Mouse (Mus musculus) intestine, embryonic 16.5 days (tissue): ENCODE results near the gene Ddx1. TPM values are rescaled to one million over a fixed set of nuclear protein-coding genes. Genes with fewer than 3 reads are reported as not detected.

Experiments used
- ATAC-seq: fragments of 200-750 bp; cut with Nextera tagmentation; 2 replicates; pipeline ENCODE4 v1.8.0; 2017; ENCODE audit warnings: moderate TSS enrichment, moderate library complexity
- H3K27ac ChIP-seq: fragments of 300-500 bp; sonication (generic); 2 replicates; pipeline ENCODE4 v1.5.1; 2014; ENCODE audit warnings: mild to moderate bottlenecking, low read length
- H3K27me3 ChIP-seq: fragments of 300-500 bp; sonication (generic); replicated peaks from 2 replicates; pipeline ENCODE4 v1.6.1; 2014; ENCODE audit warnings: low read length, control low read depth, mixed read lengths; ENCODE audit not compliant: control insufficient read depth, insufficient read depth
- H3K36me3 ChIP-seq: fragments of 300-500 bp; sonication (generic); 2 replicates; pipeline ENCODE4 v1.6.1; 2014; ENCODE audit warnings: low read length, control low read depth; ENCODE audit not compliant: control insufficient read depth, insufficient read depth
- H3K4me1 ChIP-seq: fragments of 300-500 bp; sonication (generic); 2 replicates; pipeline ENCODE4 v1.6.1; 2014; ENCODE audit warnings: low read length, control low read depth, mixed read lengths; ENCODE audit not compliant: control insufficient read depth, insufficient read depth
- H3K4me2 ChIP-seq: fragments of 300-500 bp; sonication (generic); 2 replicates; pipeline ENCODE4 v1.6.1; 2014; ENCODE audit warnings: low read depth, low read length, control low read depth
- H3K4me3 ChIP-seq: fragments of 300-500 bp; sonication (generic); 2 replicates; pipeline ENCODE4 v1.5.1; 2014; ENCODE audit warnings: mild to moderate bottlenecking, low read length
- H3K9ac ChIP-seq: fragments of 300-500 bp; sonication (generic); 2 replicates; pipeline ENCODE4 v1.6.1; 2014; ENCODE audit warnings: low read depth, low read length
- H3K9me3 ChIP-seq: fragments of 300-500 bp; sonication (generic); 2 replicates; pipeline ENCODE4 v1.6.1; 2016; ENCODE audit warnings: low read length, control low read depth; ENCODE audit not compliant: control insufficient read depth
- WGBS: fragments of 180-500 bp; shearing (Covaris S2); extraction: QIAGEN DNeasy Blood & Tissue Kit; methylation state at CpG from one replicate; pipeline ENCODE4 v1.1.7; 2014; 5-methylcytosine and 5-hydroxymethylcytosine counted together
- polyA plus RNA-seq: library from polyadenylated mRNA; unstranded; fragments of >200 nt; fragmentation: Nextera tagmentation; extraction: Ambion mirVana; gene quantifications from 2 replicates; pipeline ENCODE4 v1.2.1, GENCODE M21; 2015

Ddx1 gene
- polyA plus RNA-seq, 1 experiment from 2014 or later, result 123 TPM

GRCm38 (mm10) chr12:13249573-13249919 lies 533 bp upstream of the Ddx1 start:
- WGBS, result 74% methylated on average over 3 of the region's 3 CpGs
- no peak for ATAC-seq
- Histone ChIP-seq H3K4me3 (peak overlapping the region; percentile 96), H3K27ac (no peak overlapping the region), H3K36me3 (no peaks in the 10 kb centered on the region), H3K27me3 (no peaks in the 10 kb centered on the region), H3K4me2 (peak overlapping the region; percentile 50), H3K4me1 (peaks cover 4% of the 10 kb centered on the region; the same call in 1 of the 2 replicates), H3K9me3 (no peaks in the 10 kb centered on the region), H3K9ac (peak overlapping the region; percentile 97; the same call in 1 of the 2 replicates)

GRCm38 (mm10) chr12:13242453-13242852 lies 6.6 kb downstream of the Ddx1 start:
- no peak overlapping the region for H3K4me3 ChIP-seq
- no peaks in the 10 kb centered on the region for H3K27me3 ChIP-seq
- no peaks in the 10 kb centered on the region for H3K9me3 ChIP-seq
- no peak overlapping the region for H3K9ac ChIP-seq
- H3K4me1 ChIP-seq, result peaks cover 1% of the 10 kb centered on the region; the same call in 1 of the 2 replicates
- no peak for ATAC-seq
- H3K27ac ChIP-seq, result no peak overlapping the region
- H3K36me3 ChIP-seq, result peaks cover 21% of the 10 kb centered on the region
- H3K4me2 ChIP-seq, result no peak overlapping the region

- peak overlapping the region; percentile 37; the same call in 1 of the 2 replicates for H3K9ac ChIP-seq
- H3K4me1 ChIP-seq, result no peaks in the 10 kb centered on the region; the same call in 1 of the 2 replicates
- no peaks in the 10 kb centered on the region for H3K9me3 ChIP-seq
- 65% methylated on average over 8 of the region's 8 CpGs for WGBS
- ATAC-seq, result peak; percentile 79
- H3K36me3 ChIP-seq, result 0 out of 2 replicates have a peak, but pooled peaks cover 2% of the 10 kb centered on the region
- H3K4me2 ChIP-seq, result peak overlapping the region; percentile 48
- H3K27me3 ChIP-seq, result no peaks in the 10 kb centered on the region
- 0 out of 2 replicates have a peak overlapping the region, but pooled peaks have one; percentile 2 for H3K4me3 ChIP-seq
- peak overlapping the region; percentile 96 for H3K27ac ChIP-seq
These were observed 30.9 kb downstream of the Ddx1 start for GRCm38 (mm10) chr12:13218101-13218514.

GRCm38 (mm10) chr12:13217568-13217967 lies 31.4 kb downstream of the Ddx1 start:
- H3K27me3 ChIP-seq, result no peaks in the 10 kb centered on the region
- H3K27ac ChIP-seq, result peak overlapping the region; percentile 96
- H3K4me3 ChIP-seq, result peak overlapping the region; percentile 21
- no peaks in the 10 kb centered on the region for H3K36me3 ChIP-seq
- H3K9ac ChIP-seq, result no peak overlapping the region; the same call in 1 of the 2 replicates
- no peaks in the 10 kb centered on the region; the same call in 1 of the 2 replicates for H3K4me1 ChIP-seq
- peak; percentile 89 for ATAC-seq
- peak overlapping the region; percentile 48 for H3K4me2 ChIP-seq
- no peaks in the 10 kb centered on the region for H3K9me3 ChIP-seq
- WGBS, result 55% methylated on average over 3 of the region's 3 CpGs

GRCm38 (mm10) chr12:13216501-13217103 lies 32.4 kb downstream of the Ddx1 start:
- Histone ChIP-seq H3K27ac (peak overlapping the region; percentile 96), H3K4me2 (peak overlapping the region; percentile 37)

GRCm38 (mm10) chr12:13214345-13215278 lies 34.4 kb downstream of the Ddx1 start:
- 0 out of 2 replicates have a peak, but pooled peaks have one; percentile 17 for ATAC-seq
- H3K27ac ChIP-seq, result no peak overlapping the region

More at GRCm38 (mm10) chr12:13216501-13217103, 32.4 kb downstream of the Ddx1 start:
- Histone ChIP-seq H3K9me3 (no peaks in the 10 kb centered on the region), H3K27me3 (no peaks in the 10 kb centered on the region), H3K4me1 (peaks cover 6% of the 10 kb centered on the region; the same call in 1 of the 2 replicates), H3K9ac (no peak overlapping the region), H3K36me3 (no peaks in the 10 kb centered on the region), H3K4me3 (peak overlapping the region; percentile 21)
- 40% methylated on average over 5 of the region's 5 CpGs for WGBS
- ATAC-seq, result peak; percentile 57

GRCm38 (mm10) chr12:13211746-13212482 lies 37.1 kb downstream of the Ddx1 start:
- 51% methylated on average over 11 of the region's 11 CpGs for WGBS
- Histone ChIP-seq H3K9ac (no peak overlapping the region), H3K4me3 (no peak overlapping the region), H3K27me3 (no peaks in the 10 kb centered on the region), H3K27ac (no peak overlapping the region), H3K4me2 (no peak overlapping the region), H3K36me3 (no peaks in the 10 kb centered on the region), H3K9me3 (no peaks in the 10 kb centered on the region), H3K4me1 (peaks cover 6% of the 10 kb centered on the region; the same call in 1 of the 2 replicates)
- ATAC-seq, result 0 out of 2 replicates have a peak, but pooled peaks have one; percentile 23

More at GRCm38 (mm10) chr12:13214345-13215278, 34.4 kb downstream of the Ddx1 start:
- H3K4me1 ChIP-seq, result peaks cover 6% of the 10 kb centered on the region; the same call in 1 of the 2 replicates
- whole genome bisulfite sequencing, result 40% methylated on average over 11 of the region's 11 CpGs
- no peak overlapping the region for H3K4me3 ChIP-seq
- no peaks in the 10 kb centered on the region for H3K27me3 ChIP-seq
- H3K4me2 ChIP-seq, result no peak overlapping the region
- no peaks in the 10 kb centered on the region for H3K9me3 ChIP-seq
- H3K9ac ChIP-seq, result no peak overlapping the region
- no peaks in the 10 kb centered on the region for H3K36me3 ChIP-seq

GRCm38 (mm10) chr12:13209692-13210377 lies 39.2 kb downstream of the Ddx1 start:
- H3K9ac ChIP-seq, result no peak overlapping the region
- no peak overlapping the region for H3K4me3 ChIP-seq
- no peaks in the 10 kb centered on the region for H3K36me3 ChIP-seq
- no peaks in the 10 kb centered on the region for H3K27me3 ChIP-seq
- ATAC-seq, result no peak
- peaks cover 6% of the 10 kb centered on the region; the same call in 1 of the 2 replicates for H3K4me1 ChIP-seq
- H3K27ac ChIP-seq, result no peak overlapping the region
- H3K4me2 ChIP-seq, result no peak overlapping the region
- 61% methylated on average over 13 of the region's 13 CpGs for WGBS
- no peaks in the 10 kb centered on the region for H3K9me3 ChIP-seq
